Mouse (Mus musculus): ENCODE measurements around the gene Faf1. TPM values are rescaled to one million over a fixed set of nuclear protein-coding genes. Genes with fewer than 3 reads are reported as not detected.

Gene Faf1
- polyA plus RNA-seq, 1 experiment from 2014 or later, result 33.9 TPM

DNA sequence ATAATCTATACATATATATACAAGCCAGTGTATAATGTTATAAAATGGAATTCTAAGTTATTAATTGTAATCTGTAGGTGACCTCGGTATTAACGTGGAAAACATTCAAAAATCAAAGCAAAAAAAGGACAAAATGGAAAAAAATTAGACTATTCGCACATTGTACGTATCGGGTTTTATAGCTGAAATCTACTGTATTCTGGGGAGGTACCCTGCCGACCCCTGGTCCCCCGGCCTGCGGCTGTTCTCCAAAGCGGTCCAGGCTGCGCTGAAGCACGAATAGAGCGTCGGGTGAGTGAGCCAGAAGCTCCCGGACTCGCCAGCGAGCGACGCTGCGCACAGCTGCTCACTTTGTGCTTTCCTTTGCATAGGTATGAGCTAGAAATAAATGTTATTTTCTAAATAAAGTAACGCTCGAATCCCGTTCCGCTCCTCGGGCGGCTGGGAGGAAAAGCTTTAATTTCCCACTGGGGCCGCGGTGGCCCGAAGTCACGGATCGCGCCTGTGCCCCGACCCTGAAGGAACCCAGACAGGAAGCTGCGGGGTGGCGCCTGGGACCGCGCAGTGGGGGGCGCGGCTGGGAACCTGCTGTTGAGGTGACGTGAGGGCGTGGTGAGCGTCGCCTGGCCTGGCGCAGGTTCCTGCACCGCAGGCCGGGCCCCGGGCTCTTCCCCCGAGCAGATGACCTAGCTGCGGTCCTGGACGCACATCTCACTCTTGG is 307.1 kb downstream of the Faf1 start:
- H3K9me3 ChIP-seq (ENCODE audit: control insufficient read depth, low read length), result no peaks in the 10 kb centered on the region
- DNase-seq (ENCODE audit: low spot score) (peak; percentile 62), ATAC-seq (ENCODE audit: insufficient number of reproducible peaks, low FRiP score, low TSS enrichment, low read depth) (no peak)
- WGBS, result under 1% methylated on average over 49 of the region's 49 CpGs
- H3K4me3 ChIP-seq (ENCODE audit: low read depth, low read length), result 0 out of 2 replicates have a peak overlapping the region, but pooled peaks have one; percentile 10
- no peaks in the 10 kb centered on the region for H3K36me3 ChIP-seq (ENCODE audit: control insufficient read depth, insufficient read depth, low read length)
- H3K27ac ChIP-seq (replicated peaks; ENCODE audit: low read depth, low read length), result no peak overlapping the region
- H3K9ac ChIP-seq (ENCODE audit: low read length), result no peak overlapping the region
- H3K4me2 ChIP-seq (ENCODE audit: low read depth, severe bottlenecking), result peak overlapping the region; percentile 22
- peaks cover 94% of the 10 kb centered on the region for H3K27me3 ChIP-seq (ENCODE audit: control insufficient read depth, insufficient read depth, low read length)
- peaks cover 20% of the 10 kb centered on the region for H3K4me1 ChIP-seq (ENCODE audit: control insufficient read depth, insufficient read depth, low read length)

DNA sequence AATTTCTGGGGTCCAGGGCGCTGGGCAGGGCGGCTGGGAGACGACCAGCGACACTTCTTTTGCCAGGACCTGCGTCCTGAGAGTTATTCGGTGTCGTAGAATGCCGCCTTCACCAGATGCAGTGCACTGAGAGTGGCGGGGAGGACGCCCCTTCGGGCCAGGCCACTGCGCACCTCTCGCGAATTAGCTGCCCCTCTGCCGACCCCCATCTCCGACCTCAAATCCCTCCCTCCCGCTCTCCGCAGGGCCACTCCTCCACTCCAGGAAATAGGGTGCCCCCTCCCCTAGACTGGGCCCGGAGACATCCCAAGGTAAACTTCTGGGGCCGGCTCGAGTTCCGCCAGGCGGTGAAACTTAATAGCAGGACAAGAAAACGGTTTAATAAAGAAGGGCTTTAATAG is 307.6 kb downstream of the Faf1 start:
- peaks cover 20% of the 10 kb centered on the region for H3K4me1 ChIP-seq (ENCODE audit: control insufficient read depth, insufficient read depth, low read length)
- DNase-seq (ENCODE audit: low spot score) (no peak), ATAC-seq (ENCODE audit: insufficient number of reproducible peaks, low FRiP score, low TSS enrichment, low read depth) (no peak)
- no peak overlapping the region for H3K27ac ChIP-seq (replicated peaks; ENCODE audit: low read depth, low read length)
- H3K4me2 ChIP-seq (ENCODE audit: low read depth, severe bottlenecking), result peak overlapping the region; percentile 22; the same call in 1 of the 2 replicates
- WGBS, result under 1% methylated on average over 24 of the region's 24 CpGs
- H3K36me3 ChIP-seq (ENCODE audit: control insufficient read depth, insufficient read depth, low read length), result no peaks in the 10 kb centered on the region
- H3K9ac ChIP-seq (ENCODE audit: low read length), result no peak overlapping the region
- 0 out of 2 replicates have a peak overlapping the region, but pooled peaks have one; percentile 10 for H3K4me3 ChIP-seq (ENCODE audit: low read depth, low read length)
- no peaks in the 10 kb centered on the region for H3K9me3 ChIP-seq (ENCODE audit: control insufficient read depth, low read length)
- H3K27me3 ChIP-seq (ENCODE audit: control insufficient read depth, insufficient read depth, low read length), result peaks cover 94% of the 10 kb centered on the region

DNA sequence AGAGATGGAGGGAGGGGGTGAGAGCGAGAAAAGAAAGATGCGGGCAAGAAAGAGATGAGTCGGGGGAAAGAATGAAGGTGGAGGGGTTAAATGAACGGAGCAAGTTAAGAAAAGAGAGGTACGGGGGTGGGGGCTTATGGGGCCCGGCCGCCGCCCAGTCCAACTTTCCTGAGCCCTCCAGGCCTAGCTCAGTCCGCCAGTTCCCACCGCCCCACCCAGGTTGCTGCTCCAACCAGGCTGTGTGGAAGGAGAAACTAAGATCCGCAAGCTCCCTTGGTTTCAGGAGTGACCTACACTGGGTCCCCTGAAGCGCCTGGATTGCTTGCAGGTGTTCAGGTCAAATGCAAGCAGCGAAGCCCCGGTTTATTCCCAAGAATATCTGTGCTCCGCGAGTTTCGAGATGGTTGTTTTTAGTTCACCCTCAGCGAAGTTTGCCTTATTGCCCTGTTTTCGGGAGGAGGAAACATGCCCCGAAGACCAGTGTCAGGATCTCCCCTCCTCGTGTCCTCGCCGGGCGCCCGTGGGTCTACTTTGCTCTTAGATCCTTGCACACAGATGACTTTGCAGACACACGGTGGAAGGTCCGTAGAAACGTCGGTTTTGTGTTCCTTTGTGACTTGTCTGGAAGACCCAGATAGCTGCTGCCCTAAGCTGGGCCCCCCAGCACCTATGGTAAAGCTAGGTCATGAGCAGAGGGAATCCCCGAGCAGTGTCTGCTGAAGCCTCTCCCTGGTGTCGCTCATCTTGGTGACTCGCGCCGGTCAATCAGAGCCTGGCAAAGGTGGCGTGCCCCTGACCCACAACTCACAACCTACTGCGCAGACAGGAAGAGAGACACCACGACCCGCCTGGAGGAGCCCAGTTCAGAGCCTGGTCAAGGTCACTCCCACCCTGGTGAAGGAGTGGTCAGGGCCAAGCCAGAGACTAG is 308.4 kb downstream of the Faf1 start:
- Histone ChIP-seq H3K36me3 (ENCODE audit: control insufficient read depth, insufficient read depth, low read length) (no peaks in the 10 kb centered on the region), H3K4me3 (ENCODE audit: low read depth, low read length) (no peak overlapping the region), H3K9ac (ENCODE audit: low read length) (no peak overlapping the region), H3K9me3 (ENCODE audit: control insufficient read depth, low read length) (no peaks in the 10 kb centered on the region), H3K27me3 (ENCODE audit: control insufficient read depth, insufficient read depth, low read length) (peaks cover 91% of the 10 kb centered on the region), H3K27ac (replicated peaks; ENCODE audit: low read depth, low read length) (no peak overlapping the region), H3K4me1 (ENCODE audit: control insufficient read depth, insufficient read depth, low read length) (peaks cover 20% of the 10 kb centered on the region), H3K4me2 (ENCODE audit: low read depth, severe bottlenecking) (no peak overlapping the region)
- peak; percentile 63 for DNase-seq (ENCODE audit: low spot score)
- 2% methylated on average over 38 of the region's 38 CpGs for WGBS
- no peak for ATAC-seq (ENCODE audit: insufficient number of reproducible peaks, low FRiP score, low TSS enrichment, low read depth)

DNA sequence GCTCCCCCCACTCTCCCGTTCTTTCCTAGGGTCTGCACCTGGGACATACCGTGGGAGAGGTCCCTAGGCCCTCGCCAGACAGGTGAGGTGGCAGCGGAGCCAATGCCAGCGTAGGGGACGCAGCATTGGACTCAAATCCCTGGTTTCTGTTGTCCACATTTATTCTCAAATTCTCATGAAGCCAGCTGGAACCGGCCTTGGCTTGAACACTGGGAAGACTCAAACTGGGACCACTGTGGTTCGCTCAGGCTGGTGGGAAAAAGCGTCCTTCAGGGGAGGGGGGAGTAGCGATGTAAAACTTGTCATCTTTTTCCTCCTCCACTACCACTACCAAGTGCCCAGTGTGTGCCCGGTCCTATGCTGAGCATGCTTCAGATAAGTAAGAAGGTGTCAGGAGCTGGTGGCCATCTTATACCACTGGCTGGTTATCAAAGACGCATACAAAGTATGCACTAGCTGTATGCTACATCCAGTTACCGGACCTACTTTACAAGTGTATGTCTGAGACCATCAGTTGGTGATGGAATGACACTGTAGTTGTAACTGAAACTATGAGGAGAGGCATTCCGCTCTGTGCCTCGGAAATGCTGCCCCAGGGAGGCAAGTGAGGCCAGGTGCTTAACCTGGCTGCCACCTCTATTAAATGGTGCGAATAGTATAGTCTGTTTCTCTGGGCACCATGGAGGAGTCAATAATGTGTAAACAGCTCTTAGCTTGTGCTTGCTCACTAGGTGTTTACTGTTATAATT is 309.2 kb downstream of the Faf1 start:
- Histone ChIP-seq H3K9me3 (ENCODE audit: control insufficient read depth, low read length) (no peaks in the 10 kb centered on the region), H3K36me3 (ENCODE audit: control insufficient read depth, insufficient read depth, low read length) (no peaks in the 10 kb centered on the region), H3K4me3 (ENCODE audit: low read depth, low read length) (no peak overlapping the region), H3K4me2 (ENCODE audit: low read depth, severe bottlenecking) (no peak overlapping the region), H3K4me1 (ENCODE audit: control insufficient read depth, insufficient read depth, low read length) (peaks cover 16% of the 10 kb centered on the region), H3K27me3 (ENCODE audit: control insufficient read depth, insufficient read depth, low read length) (peaks cover 85% of the 10 kb centered on the region), H3K9ac (ENCODE audit: low read length) (no peak overlapping the region), H3K27ac (replicated peaks; ENCODE audit: low read depth, low read length) (no peak overlapping the region)
- WGBS, result 5% methylated on average over 16 of the region's 16 CpGs
- ATAC-seq (ENCODE audit: insufficient number of reproducible peaks, low FRiP score, low TSS enrichment, low read depth), result no peak
- DNase-seq (ENCODE audit: low spot score), result peak; percentile 37

DNA sequence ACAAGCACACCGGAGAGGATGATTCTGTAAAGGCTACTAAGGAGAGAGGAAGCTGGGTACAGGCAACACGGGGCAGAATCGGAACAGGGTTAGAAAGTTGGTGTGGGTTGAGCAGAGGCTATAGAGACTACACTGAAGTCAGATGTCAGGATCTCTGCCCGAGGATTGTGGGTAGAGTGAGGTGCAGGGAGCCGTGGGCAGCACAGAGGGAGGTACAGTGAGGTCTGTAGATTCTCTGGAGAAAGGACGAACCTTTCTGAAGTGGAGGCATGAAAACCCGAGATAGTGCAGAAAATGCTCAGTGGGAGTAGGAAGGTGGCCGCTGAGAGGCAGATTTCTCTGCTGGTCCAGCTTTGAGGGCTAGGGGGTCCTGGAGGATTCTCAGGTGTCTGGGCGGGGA is 309.9 kb downstream of the Faf1 start:
- Histone ChIP-seq H3K27ac (replicated peaks; ENCODE audit: low read depth, low read length) (no peak overlapping the region), H3K9me3 (ENCODE audit: control insufficient read depth, low read length) (no peaks in the 10 kb centered on the region), H3K4me1 (ENCODE audit: control insufficient read depth, insufficient read depth, low read length) (peaks cover 16% of the 10 kb centered on the region), H3K9ac (ENCODE audit: low read length) (no peak overlapping the region), H3K4me2 (ENCODE audit: low read depth, severe bottlenecking) (no peak overlapping the region), H3K4me3 (ENCODE audit: low read depth, low read length) (no peak overlapping the region), H3K27me3 (ENCODE audit: control insufficient read depth, insufficient read depth, low read length) (peaks cover 83% of the 10 kb centered on the region), H3K36me3 (ENCODE audit: control insufficient read depth, insufficient read depth, low read length) (no peaks in the 10 kb centered on the region)
- WGBS, result under 1% methylated on average over 9 of the region's 9 CpGs
- DNase-seq (ENCODE audit: low spot score) (peak; percentile 37), ATAC-seq (ENCODE audit: insufficient number of reproducible peaks, low FRiP score, low TSS enrichment, low read depth) (no peak)

DNA sequence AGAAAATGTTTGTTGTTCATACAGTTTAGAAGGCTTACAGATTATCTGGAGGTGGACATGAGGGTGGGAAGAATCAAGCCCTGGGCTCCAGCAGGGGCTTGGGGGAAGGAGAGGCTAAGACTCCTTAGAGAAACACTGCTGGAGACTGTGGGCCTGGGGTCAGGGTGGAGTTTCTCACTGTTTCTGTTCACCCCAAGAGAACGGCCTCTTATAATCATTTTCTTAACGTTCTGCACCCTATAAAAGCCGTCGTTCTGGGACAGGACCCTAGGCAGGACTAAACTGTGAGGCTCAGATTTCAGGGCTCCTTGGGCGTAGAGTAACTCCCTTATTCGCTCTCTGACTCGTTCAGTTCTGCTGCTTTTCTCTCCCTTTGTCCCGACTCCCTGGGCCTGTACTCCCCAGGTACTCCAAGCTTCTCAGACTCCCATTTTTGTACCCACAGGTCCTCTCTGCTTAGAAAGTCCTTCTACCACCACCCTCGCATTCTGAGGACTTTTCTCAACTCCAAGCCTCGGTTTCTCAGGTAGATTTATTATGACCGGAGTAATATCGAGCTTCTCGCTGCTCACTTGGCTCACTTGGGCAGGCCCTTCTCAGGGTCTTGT is 310.5 kb downstream of the Faf1 start:
- no peak for ATAC-seq (ENCODE audit: insufficient number of reproducible peaks, low FRiP score, low TSS enrichment, low read depth)
- WGBS, result 2% methylated on average over 13 of the region's 13 CpGs
- H3K9ac ChIP-seq (ENCODE audit: low read length), result no peak overlapping the region
- no peak overlapping the region for H3K4me2 ChIP-seq (ENCODE audit: low read depth, severe bottlenecking)
- peaks cover 12% of the 10 kb centered on the region for H3K4me1 ChIP-seq (ENCODE audit: control insufficient read depth, insufficient read depth, low read length)
- no peaks in the 10 kb centered on the region for H3K36me3 ChIP-seq (ENCODE audit: control insufficient read depth, insufficient read depth, low read length)
- no peaks in the 10 kb centered on the region for H3K9me3 ChIP-seq (ENCODE audit: control insufficient read depth, low read length)
- H3K4me3 ChIP-seq (ENCODE audit: low read depth, low read length), result no peak overlapping the region
- peaks cover 78% of the 10 kb centered on the region for H3K27me3 ChIP-seq (ENCODE audit: control insufficient read depth, insufficient read depth, low read length)
- peak; percentile 44 for DNase-seq (ENCODE audit: low spot score)
- H3K27ac ChIP-seq (replicated peaks; ENCODE audit: low read depth, low read length), result no peak overlapping the region

DNA sequence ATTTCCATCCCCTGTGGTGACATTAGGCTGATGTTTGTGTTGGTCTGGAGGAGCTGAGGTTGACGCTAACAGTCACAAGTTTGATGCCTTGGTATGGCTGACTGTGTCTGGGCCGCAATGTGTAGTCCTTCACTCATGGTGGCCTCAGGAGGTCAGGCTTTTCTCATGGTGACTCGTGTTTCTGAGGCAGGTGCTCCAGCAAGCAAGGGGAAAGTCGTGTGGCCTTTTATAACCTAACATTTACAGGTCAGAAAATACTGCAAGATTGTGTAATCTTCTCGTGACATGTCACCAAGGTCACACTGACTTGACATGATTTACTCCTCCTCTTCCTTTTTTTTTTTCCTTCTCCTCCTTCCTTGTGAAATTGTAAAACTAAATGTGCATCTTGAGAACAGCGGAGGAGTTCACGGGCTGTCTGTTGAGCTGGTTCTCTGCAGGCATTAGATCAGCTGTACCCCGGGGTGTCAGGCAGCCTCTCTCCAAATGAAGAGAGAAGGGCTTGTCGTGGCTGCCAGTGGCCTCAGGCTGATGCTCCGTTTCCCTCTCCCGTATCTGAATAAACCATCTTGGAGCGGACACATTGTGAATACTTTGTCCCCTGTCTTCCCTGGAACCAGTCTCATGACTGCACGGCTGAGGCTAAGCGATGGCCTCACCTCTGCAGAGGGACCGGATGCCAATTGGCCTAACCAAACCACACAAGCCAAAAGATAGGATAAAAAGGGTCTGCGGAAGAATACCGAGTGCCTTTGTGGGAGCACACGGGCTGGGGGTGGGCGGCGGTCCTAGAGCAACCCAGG is 311.4 kb downstream of the Faf1 start:
- no peak overlapping the region for H3K4me2 ChIP-seq (ENCODE audit: low read depth, severe bottlenecking)
- H3K4me3 ChIP-seq (ENCODE audit: low read depth, low read length), result no peak overlapping the region
- DNase-seq (ENCODE audit: low spot score) (peak; percentile 29), ATAC-seq (ENCODE audit: insufficient number of reproducible peaks, low FRiP score, low TSS enrichment, low read depth) (no peak)
- no peak overlapping the region for H3K9ac ChIP-seq (ENCODE audit: low read length)
- no peaks in the 10 kb centered on the region for H3K9me3 ChIP-seq (ENCODE audit: control insufficient read depth, low read length)
- peaks cover 69% of the 10 kb centered on the region for H3K27me3 ChIP-seq (ENCODE audit: control insufficient read depth, insufficient read depth, low read length)
- 2% methylated on average over 20 of the region's 20 CpGs for WGBS
- peaks cover 9% of the 10 kb centered on the region; the same call in 1 of the 2 replicates for H3K4me1 ChIP-seq (ENCODE audit: control insufficient read depth, insufficient read depth, low read length)
- no peaks in the 10 kb centered on the region for H3K36me3 ChIP-seq (ENCODE audit: control insufficient read depth, insufficient read depth, low read length)
- no peak overlapping the region for H3K27ac ChIP-seq (replicated peaks; ENCODE audit: low read depth, low read length)
